21 mouse cellular contexts compared by ENCODE assay signal in genomic region chr2:91117585-91118275, GRCm38 (mm10). TPM values are rescaled to one million over a fixed set of nuclear protein-coding genes. Genes with fewer than 3 reads are reported as not detected.
DNase-seq lines count a peak whose midpoint lies in the region; ATAC-seq lines count a peak whose summit lies in the region.
"Had no signal": no experiment of that assay in that cellular context is flagged by ENCODE, and none has a peak within 500 bp of the region (broad histone marks: within the 10 kb centered on the region; RNA-seq: fewer than 3 reads in every experiment).

TSS of gene Mybpc3 (plus strand) at chr2:91118144.

- no peak for ATAC-seq in lung, embryonic 15.5 days (ENCODE audit: borderline replicate concordance, extremely low read depth, low FRiP score, low TSS enrichment)
- ATAC-seq in heart, embryonic 16.5 days (replicated peaks; ENCODE audit: extremely low read depth, insufficient read depth, low FRiP score): peak; percentile 78
- ATAC-seq in neural tube, embryonic 15.5 days (ENCODE audit: low FRiP score): no peak
- ATAC-seq: forebrain, embryonic 15.5 days; lung, postnatal 0 days; midbrain, embryonic 16.5 days had no signal

- no peak within 1 kb of the TSS for H3K27ac ChIP-seq in lung, embryonic 15.5 days
- H3K27ac ChIP-seq in heart, embryonic 16.5 days (ENCODE audit: low read length): peak within 1 kb of the TSS; percentile 98
- H3K27ac ChIP-seq in neural tube, embryonic 15.5 days (replicated peaks): no peak within 1 kb of the TSS
- H3K27ac ChIP-seq: embryonic facial prominence, embryonic 12.5 days; forebrain, embryonic 15.5 days; hindbrain, embryonic 14.5 days had no signal

- no peak for DNase-seq in lung, postnatal 36 days
- DNase-seq in heart, adult 9 months (ENCODE audit: low spot score in 2 of 2): peak; percentile 64 to 67
- no peak for DNase-seq in c-Kit-positive CD71-positive TER-119-positive erythroid progenitor cells, embryonic 14.5 days (ENCODE audit: low spot score)
- DNase-seq in urinary bladder, postnatal 10 days (ENCODE audit: low spot score): no peak
- DNase-seq: B cell, adult 2 months; cerebellum, adult 8-10 months; kidney, adult 9 months; kidney, postnatal 36 days; right cerebral cortex, postnatal 14 days; spleen, adult 18-20 months; thymus, postnatal 4 days had no signal

- peaks cover 10% of the 10 kb centered on the region for H3K4me1 ChIP-seq in lung, embryonic 15.5 days
- H3K4me1 ChIP-seq in heart, embryonic 16.5 days (ENCODE audit: control insufficient read depth, insufficient read depth, low read length): peaks cover 26% of the 10 kb centered on the region
- peaks cover 3% of the 10 kb centered on the region; the same call in 1 of the 2 replicates for H3K4me1 ChIP-seq in neural tube, embryonic 15.5 days
- H3K4me1 ChIP-seq: embryonic facial prominence, embryonic 12.5 days had no signal

- 67% methylated on average over 11 of the region's 11 CpGs for WGBS in lung, embryonic 15.5 days
- 41% methylated on average over 11 of the region's 11 CpGs for WGBS in heart, embryonic 16.5 days
- WGBS in neural tube, embryonic 15.5 days: 83% methylated on average over 11 of the region's 11 CpGs

- no peaks in the 10 kb centered on the region; the same call in 1 of the 2 replicates for H3K27me3 ChIP-seq in lung, embryonic 15.5 days
- no peaks in the 10 kb centered on the region for H3K27me3 ChIP-seq in heart, embryonic 16.5 days (ENCODE audit: control insufficient read depth, insufficient read depth, low read length)
- H3K27me3 ChIP-seq in neural tube, embryonic 15.5 days (replicated peaks): peaks cover 8% of the 10 kb centered on the region

- no peak within 1 kb of the TSS for H3K4me3 ChIP-seq in lung, embryonic 15.5 days
- peak within 1 kb of the TSS; percentile 60 for H3K4me3 ChIP-seq in heart, embryonic 16.5 days (ENCODE audit: low read length)
- H3K4me3 ChIP-seq in neural tube, embryonic 15.5 days (replicated peaks): no peak within 1 kb of the TSS
- H3K4me3 ChIP-seq: embryonic facial prominence, embryonic 12.5 days; forebrain, embryonic 15.5 days had no signal

- H3K9me3 ChIP-seq in lung, embryonic 15.5 days: no peaks in the 10 kb centered on the region
- H3K9me3 ChIP-seq in heart, embryonic 16.5 days (replicated peaks; ENCODE audit: control insufficient read depth, low read length): no peaks in the 10 kb centered on the region
- no peaks in the 10 kb centered on the region for H3K9me3 ChIP-seq in neural tube, embryonic 15.5 days (replicated peaks)
- H3K9me3 ChIP-seq: embryonic facial prominence, embryonic 12.5 days; forebrain, embryonic 15.5 days had no signal

- H3K4me2 ChIP-seq in lung, embryonic 15.5 days: no peak within 1 kb of the TSS
- H3K4me2 ChIP-seq in heart, embryonic 16.5 days (ENCODE audit: low read depth, low read length): peak within 1 kb of the TSS; percentile 83
- no peak within 1 kb of the TSS for H3K4me2 ChIP-seq in neural tube, embryonic 15.5 days
- H3K4me2 ChIP-seq: embryonic facial prominence, embryonic 12.5 days; forebrain, embryonic 15.5 days; hindbrain, embryonic 14.5 days; liver, embryonic 11.5 days had no signal

- no peak within 1 kb of the TSS for H3K9ac ChIP-seq in lung, embryonic 15.5 days
- peak within 1 kb of the TSS; percentile 77 for H3K9ac ChIP-seq in heart, embryonic 16.5 days (ENCODE audit: low read length)
- H3K9ac ChIP-seq in neural tube, embryonic 15.5 days (replicated peaks): no peak within 1 kb of the TSS
- H3K9ac ChIP-seq: embryonic facial prominence, embryonic 12.5 days; forebrain, embryonic 15.5 days; hindbrain, embryonic 14.5 days had no signal

- no peaks in the 10 kb centered on the region for H3K36me3 ChIP-seq in lung, embryonic 15.5 days
- peaks cover 2% of the 10 kb centered on the region; the same call in 1 of the 2 replicates for H3K36me3 ChIP-seq in heart, embryonic 16.5 days (ENCODE audit: control insufficient read depth, insufficient read depth)
- H3K36me3 ChIP-seq in neural tube, embryonic 15.5 days: no peaks in the 10 kb centered on the region
- H3K36me3 ChIP-seq: embryonic facial prominence, embryonic 12.5 days; forebrain, embryonic 15.5 days had no signal

RNA-seq across cellular contexts. Expression of gene Mybpc3, which starts in this region (rescaled TPM):
- 18.8 and 22.3 TPM in 2 replicates for polyA plus RNA-seq in lung, embryonic 15.5 days (2015; fragmentation: Nextera tagmentation; extraction: Ambion mirVana)
- 1,022 and 1,203 TPM in 2 replicates for polyA plus RNA-seq in heart, embryonic 16.5 days (2015; fragmentation: Nextera tagmentation; extraction: Ambion mirVana)
- 0.33 TPM in 1 of 2 replicates, not detected in the other for polyA plus RNA-seq in neural tube, embryonic 15.5 days (2015; fragmentation: Nextera tagmentation; extraction: Ambion mirVana)
- polyA plus RNA-seq: forebrain, embryonic 15.5 days; hindbrain, embryonic 14.5 days; intestine, embryonic 14.5 days had no signal

Comparison
In these comparisons a context has a peak if more than half of its experiments do, and no peak if none do; other contexts are left out.
1. RNA of gene Mybpc3 (polyA plus RNA-seq): 1,022 to 1,203 TPM in heart, embryonic 16.5 days; 18.8 to 22.3 TPM in lung, embryonic 15.5 days and 0.33 TPM in neural tube, embryonic 15.5 days; every median in the first group is over 10 times any median in the second.
2. DNase-seq: peak in heart, adult 9 months (2 of 2); none in lung, postnatal 36 days (single experiment), c-Kit-positive CD71-positive TER-119-positive erythroid progenitor cells, embryonic 14.5 days (single experiment) and urinary bladder, postnatal 10 days (single experiment).